9 mouse cellular contexts compared by ENCODE assay signal in the genomic region with DNA sequence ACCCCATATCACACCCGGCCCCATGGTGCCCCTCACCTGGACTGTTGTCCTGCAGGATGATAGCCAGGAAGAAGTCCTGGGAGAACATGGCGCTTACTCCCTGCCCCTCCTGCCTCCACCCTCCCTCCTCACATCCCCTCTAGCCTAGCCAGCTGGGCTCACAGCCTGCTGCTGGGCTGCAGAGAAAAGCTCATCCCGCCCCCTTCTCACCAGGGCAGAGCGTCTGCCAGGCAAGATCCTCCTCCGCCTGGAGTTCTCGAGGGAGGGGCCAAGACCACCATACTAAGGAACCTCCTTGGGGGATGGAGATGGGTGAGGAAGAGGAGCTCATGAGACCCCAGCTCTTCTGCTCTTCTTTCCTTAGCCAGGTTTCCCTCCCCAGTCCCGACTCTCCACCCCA. TPM values are rescaled to one million over a fixed set of nuclear protein-coding genes. Genes with fewer than 3 reads are reported as not detected.
DNase-seq lines count a peak whose midpoint lies in the region; ATAC-seq lines count a peak whose summit lies in the region.
"Had no signal": no experiment of that assay in that cellular context is flagged by ENCODE, and none has a peak within 500 bp of the region (broad histone marks: within the 10 kb centered on the region; RNA-seq: fewer than 3 reads in every experiment).

No protein-coding gene starts in this region.

- no peak overlapping the region for H3K4me2 ChIP-seq in kidney, embryonic 15.5 days
- 0 out of 2 replicates have a peak overlapping the region, but pooled peaks have one; percentile 7 for H3K4me2 ChIP-seq in embryonic facial prominence, embryonic 12.5 days (replicated peaks)

- H3K9me3 ChIP-seq in kidney, embryonic 15.5 days (replicated peaks): no peaks in the 10 kb centered on the region
- no peaks in the 10 kb centered on the region for H3K9me3 ChIP-seq in embryonic facial prominence, embryonic 12.5 days

- DNase-seq in kidney, adult 11 months: no peak
- peak; percentile 83 for DNase-seq in layer of hippocampus, adult 9-11 months
- peak; percentile 77 for DNase-seq in right cerebral cortex, adult 2 months (ENCODE audit: low spot score in 2 of 2)
- no peak for DNase-seq in adipocyte (ENCODE audit: low spot score)
- no peak for DNase-seq in adrenal gland, adult 8-10 months

- H3K27ac ChIP-seq in kidney, embryonic 15.5 days: no peak overlapping the region
- peak overlapping the region; percentile 47; the same call in 1 of the 2 replicates for H3K27ac ChIP-seq in embryonic facial prominence, embryonic 12.5 days

- H3K4me3 ChIP-seq in kidney, embryonic 15.5 days (replicated peaks): no peak overlapping the region
- H3K4me3 ChIP-seq in embryonic facial prominence, embryonic 12.5 days: no peak overlapping the region

- peaks cover 24% of the 10 kb centered on the region for H3K4me1 ChIP-seq in kidney, embryonic 15.5 days
- peaks cover 21% of the 10 kb centered on the region for H3K4me1 ChIP-seq in embryonic facial prominence, embryonic 12.5 days

- H3K27me3 ChIP-seq in kidney, embryonic 15.5 days: no peaks in the 10 kb centered on the region
- no peaks in the 10 kb centered on the region for H3K27me3 ChIP-seq in embryonic facial prominence, embryonic 12.5 days

- peaks cover 46% of the 10 kb centered on the region for H3K36me3 ChIP-seq in kidney, embryonic 15.5 days
- peaks cover 55% of the 10 kb centered on the region for H3K36me3 ChIP-seq in embryonic facial prominence, embryonic 12.5 days

- 27% methylated on average over 7 of the region's 7 CpGs for WGBS in kidney, embryonic 15.5 days
- WGBS in embryonic facial prominence, embryonic 12.5 days: 25% methylated on average over 7 of the region's 7 CpGs

- ATAC-seq in kidney, embryonic 15.5 days (replicated peaks; ENCODE audit: low FRiP score): peak; percentile 24; the same call in 1 of the 2 replicates
- ATAC-seq in embryonic facial prominence, embryonic 12.5 days (ENCODE audit: insufficient number of reproducible peaks, insufficient read depth, low FRiP score, low TSS enrichment): peak; percentile 43; the same call in 1 of the 2 replicates
- no peak for ATAC-seq in CD4-positive, CD25-positive, alpha-beta regulatory T cell, adult 4 months

- H3K9ac ChIP-seq in kidney, embryonic 15.5 days: no peak overlapping the region
- H3K9ac ChIP-seq in embryonic facial prominence, embryonic 12.5 days: no peak overlapping the region

RNA-seq across cellular contexts. Expression of gene Apbb1, which starts 12.9 kb away (rescaled TPM):
- 45.9 and 56.9 TPM in 2 replicates for polyA plus RNA-seq in kidney, embryonic 15.5 days (2015; fragmentation: Nextera tagmentation; extraction: Ambion mirVana)
- polyA plus RNA-seq in embryonic facial prominence, embryonic 12.5 days (2016; fragmentation: Nextera tagmentation; extraction: Ambion mirVana): 77.5 and 84.7 TPM in 2 replicates
- 10 to 100 TPM in 1 of 2 experiments, 1 to 10 TPM in 1; 7.5 to 10.2 TPM for polyA plus RNA-seq in CD4-positive, CD25-positive, alpha-beta regulatory T cell, adult 4 months (2017; shearing (Covaris generic))
- 10 to 100 TPM; 17.3 to 30.8 (median 24.3) TPM for total RNA-seq in adrenal gland, adult 8-10 months (2022)

RNA-seq across cellular contexts. Expression of gene Smpd1, which starts 14.4 kb away (rescaled TPM):
- polyA plus RNA-seq in kidney, embryonic 15.5 days (2015; fragmentation: Nextera tagmentation; extraction: Ambion mirVana): 44.7 and 47.7 TPM in 2 replicates
- polyA plus RNA-seq in embryonic facial prominence, embryonic 12.5 days (2016; fragmentation: Nextera tagmentation; extraction: Ambion mirVana): 40.8 and 41.4 TPM in 2 replicates
- polyA plus RNA-seq in CD4-positive, CD25-positive, alpha-beta regulatory T cell, adult 4 months (2017; shearing (Covaris generic)): 10 to 100 TPM; 21.6 to 25.9 TPM
- 10 to 100 TPM; 47.3 to 54.3 (median 51.8) TPM for total RNA-seq in adrenal gland, adult 8-10 months (2022)

RNA-seq across cellular contexts. Expression of gene Hpx, which starts 31.4 kb away (rescaled TPM):
- 2.0 and 4.4 TPM in 2 replicates for polyA plus RNA-seq in kidney, embryonic 15.5 days (2015; fragmentation: Nextera tagmentation; extraction: Ambion mirVana)
- 0.52 and 0.59 TPM in 2 replicates for polyA plus RNA-seq in embryonic facial prominence, embryonic 12.5 days (2016; fragmentation: Nextera tagmentation; extraction: Ambion mirVana)
- polyA plus RNA-seq in CD4-positive, CD25-positive, alpha-beta regulatory T cell, adult 4 months (2017; shearing (Covaris generic)): not detected
- 1 to 10 TPM in 1 of 4 experiments, under 1 TPM in 3; 0.52 to 1.3 (median 0.72) TPM for total RNA-seq in adrenal gland, adult 8-10 months (2022)
- total RNA-seq: CH12.LX had no signal

Comparison
In these comparisons a context has a peak if more than half of its experiments do, and no peak if none do; other contexts are left out.
1. DNase-seq: peak in layer of hippocampus, adult 9-11 months (single experiment) and right cerebral cortex, adult 2 months (2 of 2); none in kidney, adult 11 months (single experiment), adipocyte (single experiment) and adrenal gland, adult 8-10 months (single experiment).